Mouse (Mus musculus) right cerebral cortex, postnatal 14 days (tissue): ENCODE measurements at regions not wholly inside any gene's neighbourhood (a gene's known extent, or its start where the extent isn't known, plus 50 kb on each side); places are given as distances from the start of the nearest gene placed in this dataset.

Source experiments
- DNase-seq: peaks from one replicate; pipeline ENCODE4 v3.0.0; 2022

DNA sequence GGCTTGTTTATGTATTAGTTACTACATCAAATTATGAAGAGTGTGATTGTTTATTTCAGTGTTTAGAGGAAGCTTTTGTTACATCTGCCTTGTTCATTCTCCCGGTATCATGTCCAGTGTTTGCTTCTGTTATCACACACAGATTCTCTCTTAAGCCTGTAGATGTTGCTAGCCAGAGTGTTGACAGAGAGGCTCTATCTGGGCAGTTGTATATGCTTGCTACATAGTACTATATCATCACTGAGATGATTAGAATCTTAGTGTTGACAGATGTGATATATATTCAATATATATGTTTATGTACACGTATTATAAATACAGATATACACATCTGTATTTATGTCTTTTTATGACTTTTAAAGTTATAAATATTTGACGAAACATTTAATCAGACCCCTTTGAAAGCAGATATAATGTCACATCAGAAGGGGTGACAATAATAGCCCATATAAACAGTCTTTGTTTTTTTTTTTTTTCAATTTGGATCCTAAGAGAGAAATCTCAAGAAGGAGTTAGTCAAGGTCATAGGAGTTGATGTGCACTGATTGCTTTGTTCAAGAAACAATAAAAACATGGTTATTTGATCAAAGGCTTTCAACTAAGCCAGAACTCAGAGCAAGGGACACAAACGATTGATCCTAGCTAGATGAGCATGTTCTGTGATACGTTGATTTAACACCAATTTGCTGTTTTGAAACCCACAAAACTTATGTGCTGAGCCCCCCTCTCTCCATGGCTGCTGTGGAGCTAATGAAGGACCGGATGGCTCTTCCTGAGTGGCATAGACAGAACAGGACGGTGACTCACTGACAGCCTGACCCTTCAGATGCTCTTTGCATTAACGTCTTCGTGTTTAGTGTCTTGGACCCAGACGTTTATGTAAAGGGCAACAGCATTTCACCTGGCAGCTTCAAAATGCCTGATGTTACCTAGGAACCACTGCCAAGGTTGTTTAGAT, 352.8 kb upstream of the Arglu1 start:
- no peak for DNase-seq

DNA sequence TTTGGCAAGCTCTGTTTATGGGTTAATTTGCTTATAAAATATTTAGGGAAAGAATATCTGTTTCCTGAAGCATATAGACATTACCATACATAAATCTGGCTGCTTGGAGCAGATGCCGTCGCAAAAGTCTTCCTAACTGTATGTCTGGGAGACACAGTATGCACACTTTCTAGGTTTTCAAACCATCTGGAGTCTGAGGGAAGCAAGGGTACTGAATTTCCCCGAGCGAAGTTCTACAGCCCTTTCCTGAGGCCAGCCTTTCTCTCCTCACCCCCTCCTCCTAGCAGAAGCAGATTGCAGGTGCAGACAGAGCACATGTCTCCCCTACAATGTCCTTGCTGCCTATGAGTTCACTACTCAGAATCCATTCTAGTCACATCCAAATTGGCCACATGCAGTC, 338.8 kb upstream of the Arglu1 start:
- no peak for DNase-seq

DNA sequence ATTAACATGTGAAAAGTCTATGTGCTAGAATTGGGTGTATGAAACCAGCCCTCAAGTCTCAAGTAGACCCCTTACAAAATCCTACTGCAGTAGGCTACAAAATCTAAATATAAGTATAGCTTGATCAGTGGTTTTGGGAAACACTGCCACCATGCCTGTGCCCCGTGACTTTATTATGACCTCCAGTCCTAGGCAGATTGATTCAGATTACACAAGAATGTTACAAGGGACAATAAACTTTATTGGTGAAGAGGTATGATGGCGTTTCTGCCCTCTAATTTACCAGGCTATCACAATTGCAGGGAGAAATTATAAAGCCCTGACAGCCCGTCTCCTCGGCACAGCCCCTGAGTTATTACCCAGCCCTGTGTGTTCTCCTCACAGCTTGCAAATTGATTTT, 337.4 kb upstream of the Arglu1 start:
- DNase-seq, result no peak

DNA sequence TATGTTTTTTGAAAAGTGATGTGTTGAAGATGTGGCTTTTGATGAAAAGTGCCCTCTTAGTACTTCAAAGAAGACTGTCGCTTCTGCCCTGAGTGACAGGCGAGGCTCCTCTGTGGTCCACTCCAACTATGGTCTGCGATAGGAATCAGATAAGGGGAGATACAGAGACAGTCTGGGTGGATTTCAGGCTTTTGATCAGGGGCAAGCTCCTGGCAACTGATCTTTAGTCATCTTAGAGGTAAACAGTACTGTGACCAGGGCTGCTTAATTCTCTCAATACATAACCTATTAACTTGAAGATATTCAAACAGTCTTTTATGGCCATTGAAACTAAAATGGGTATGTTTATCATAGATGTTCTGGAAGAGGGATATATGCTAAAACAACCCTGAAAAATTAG, 335.6 kb upstream of the Arglu1 start:
- no peak for DNase-seq

DNA sequence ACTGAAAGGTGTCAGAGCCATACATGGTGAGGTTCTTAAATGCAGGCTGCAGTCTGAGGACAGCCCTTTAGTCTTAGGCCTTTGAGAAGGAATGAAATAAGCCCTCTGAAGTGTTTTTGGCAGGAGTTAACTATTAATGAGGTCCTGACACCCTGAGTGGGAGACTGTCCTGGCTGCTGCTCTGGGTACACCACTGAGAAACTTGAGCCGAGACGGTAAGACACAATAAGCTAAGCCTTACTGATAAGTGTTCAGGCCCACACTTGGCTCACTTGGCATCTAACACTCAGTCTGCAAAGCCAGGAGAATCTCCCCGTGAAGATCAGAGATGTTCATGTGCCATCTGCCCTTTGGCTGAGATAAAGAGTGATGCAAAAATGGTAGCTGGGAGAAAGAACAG, 335.1 kb upstream of the Arglu1 start:
- DNase-seq, result no peak

DNA sequence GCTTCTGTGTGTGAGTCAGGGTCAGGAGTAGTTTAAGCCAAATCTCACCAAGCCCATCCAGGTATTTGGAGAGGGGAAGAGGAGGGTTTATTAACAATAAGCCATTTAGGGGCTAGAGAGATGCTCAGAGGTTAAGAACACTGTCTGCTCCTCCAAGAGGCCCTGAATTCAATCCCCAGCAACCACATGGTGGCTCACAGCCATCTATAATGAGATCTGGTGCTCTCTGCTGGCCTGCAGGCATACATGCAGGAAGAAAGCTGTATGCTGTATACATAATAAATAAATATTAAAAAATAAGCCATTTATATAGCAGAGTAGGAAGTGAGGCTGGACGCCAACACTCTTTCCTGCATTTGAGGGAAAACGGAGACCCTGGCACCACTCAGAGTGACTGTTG, 330.4 kb upstream of the Arglu1 start:
- no peak for DNase-seq

DNA sequence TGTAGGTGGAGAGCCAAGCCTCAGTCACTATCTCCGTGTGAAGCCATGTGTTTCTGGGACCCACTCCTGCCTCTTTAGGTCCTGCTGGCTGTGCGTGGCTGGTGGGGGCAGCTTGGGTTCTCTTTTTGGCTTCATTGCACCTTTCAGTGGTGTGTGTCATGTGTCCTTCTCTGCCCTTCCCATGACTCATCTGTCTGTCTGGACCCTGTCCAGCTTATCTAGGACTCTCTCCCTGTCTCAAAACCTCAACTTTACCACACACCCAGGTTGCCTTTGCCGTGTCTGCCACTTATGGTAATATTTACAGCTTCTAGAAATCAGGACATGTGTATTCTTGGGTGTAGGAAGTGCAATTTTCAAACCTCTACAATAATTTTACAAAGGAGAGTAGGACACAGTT, 329.9 kb upstream of the Arglu1 start:
- no peak for DNase-seq

DNA sequence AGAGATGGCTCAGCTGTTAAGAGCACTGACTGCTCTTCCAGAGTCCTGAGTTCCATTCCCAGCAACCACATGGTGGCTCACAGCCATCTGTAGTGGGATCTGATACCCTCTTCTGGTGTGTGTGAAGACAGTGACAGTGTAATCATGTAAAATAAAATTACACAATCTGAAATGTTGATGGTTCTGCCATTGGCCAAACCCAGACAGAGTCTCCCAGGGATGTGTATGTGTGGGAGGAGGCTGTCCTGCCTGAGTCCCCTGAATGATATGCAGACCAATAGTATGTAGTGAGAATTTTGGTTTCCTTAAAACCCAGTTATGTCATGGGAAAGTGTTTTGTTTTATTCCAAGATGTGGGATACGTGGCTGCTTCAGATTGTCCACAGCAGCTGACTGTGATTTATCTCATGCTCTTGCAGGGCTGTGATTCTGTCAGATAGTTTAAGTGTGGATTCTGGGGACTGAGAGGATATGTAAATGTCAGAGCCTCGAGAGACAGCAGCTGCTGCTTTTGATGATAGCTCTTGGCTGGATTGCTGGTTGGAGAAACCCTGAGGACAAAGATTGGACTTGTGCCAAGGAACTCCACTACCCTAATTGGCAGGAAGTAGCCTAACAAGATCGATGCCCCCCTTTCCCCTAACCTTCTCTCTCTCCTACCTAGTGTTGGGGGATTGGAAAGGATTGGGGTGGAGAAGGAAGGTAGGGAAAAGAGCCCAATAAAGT, 321.6 kb upstream of the Arglu1 start:
- DNase-seq, result no peak

DNA sequence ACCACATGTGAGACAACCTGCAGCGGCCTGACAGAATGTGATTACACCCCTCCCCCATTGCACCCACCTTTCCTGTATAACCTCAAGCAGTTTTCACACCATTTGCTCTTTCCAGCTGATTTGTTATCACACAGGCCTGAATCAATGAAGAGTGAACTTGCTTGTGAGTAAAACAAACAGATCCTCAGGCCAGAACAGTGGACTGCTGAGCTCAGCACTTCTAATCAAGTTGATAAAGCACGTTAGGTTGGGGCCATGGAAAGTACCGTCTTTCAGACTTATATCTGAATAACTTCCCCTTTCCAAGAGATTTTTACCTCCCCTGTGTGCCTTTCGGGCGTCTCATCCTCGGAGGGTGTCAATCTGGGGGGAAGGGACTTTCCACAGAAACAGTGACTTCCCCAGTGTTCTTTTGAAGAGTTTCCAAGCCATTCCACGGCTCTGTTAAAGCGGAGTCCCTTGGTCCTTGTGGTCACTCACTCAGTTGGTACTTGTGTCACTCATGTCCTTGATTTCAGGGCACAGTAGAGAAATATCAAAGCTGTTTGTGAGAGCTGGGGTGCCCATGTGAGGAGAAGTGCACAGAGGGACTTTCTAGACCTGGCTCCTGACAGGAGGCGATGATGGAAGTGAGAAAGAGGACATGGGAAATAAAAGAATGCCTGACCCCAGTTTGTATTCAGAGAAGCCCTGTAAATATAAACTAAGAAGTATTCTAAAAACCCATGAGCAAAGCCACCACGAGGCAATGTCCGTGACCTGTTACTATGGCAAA, 317.9 kb upstream of the Arglu1 start:
- DNase-seq, result no peak

DNA sequence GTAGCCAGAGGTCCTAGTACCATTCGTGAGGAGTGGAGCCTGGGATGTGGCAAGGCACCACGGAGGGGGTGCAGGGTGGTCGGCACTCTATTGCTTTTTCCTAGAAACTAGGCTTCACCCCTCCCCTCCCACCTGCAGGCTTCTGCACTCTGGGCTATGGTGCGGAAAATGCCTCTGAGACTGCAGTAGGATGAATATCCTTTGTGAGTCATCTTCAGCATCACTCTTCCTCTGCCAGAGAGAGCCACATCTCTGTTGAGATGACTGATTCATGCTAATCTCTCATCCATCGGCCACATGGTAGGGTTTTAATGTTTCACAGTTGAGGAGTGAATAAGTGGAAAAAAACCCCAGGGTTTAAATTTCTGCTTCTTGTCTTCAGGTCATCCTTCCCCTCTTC, 309.6 kb upstream of the Arglu1 start:
- no peak for DNase-seq

DNA sequence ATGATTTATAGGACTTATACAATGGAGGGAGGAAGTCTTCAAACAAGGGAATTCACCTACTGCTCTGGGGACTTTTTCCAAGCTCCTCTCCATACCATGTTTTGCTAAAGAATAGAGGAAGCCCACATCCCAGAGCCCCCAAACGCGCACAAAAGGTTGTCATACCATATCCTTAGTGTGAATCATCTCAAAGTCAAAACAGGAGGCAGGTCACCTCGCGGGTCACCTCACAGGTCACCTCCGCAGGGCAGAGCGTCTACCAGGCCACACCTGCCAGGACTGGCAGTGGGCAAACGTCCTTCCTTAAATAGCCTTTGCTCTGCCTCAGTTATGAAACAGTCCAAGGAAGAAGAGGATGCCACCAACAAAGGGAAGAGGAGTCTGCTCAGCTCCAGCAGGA, 307.3 kb upstream of the Arglu1 start:
- no peak for DNase-seq

DNA sequence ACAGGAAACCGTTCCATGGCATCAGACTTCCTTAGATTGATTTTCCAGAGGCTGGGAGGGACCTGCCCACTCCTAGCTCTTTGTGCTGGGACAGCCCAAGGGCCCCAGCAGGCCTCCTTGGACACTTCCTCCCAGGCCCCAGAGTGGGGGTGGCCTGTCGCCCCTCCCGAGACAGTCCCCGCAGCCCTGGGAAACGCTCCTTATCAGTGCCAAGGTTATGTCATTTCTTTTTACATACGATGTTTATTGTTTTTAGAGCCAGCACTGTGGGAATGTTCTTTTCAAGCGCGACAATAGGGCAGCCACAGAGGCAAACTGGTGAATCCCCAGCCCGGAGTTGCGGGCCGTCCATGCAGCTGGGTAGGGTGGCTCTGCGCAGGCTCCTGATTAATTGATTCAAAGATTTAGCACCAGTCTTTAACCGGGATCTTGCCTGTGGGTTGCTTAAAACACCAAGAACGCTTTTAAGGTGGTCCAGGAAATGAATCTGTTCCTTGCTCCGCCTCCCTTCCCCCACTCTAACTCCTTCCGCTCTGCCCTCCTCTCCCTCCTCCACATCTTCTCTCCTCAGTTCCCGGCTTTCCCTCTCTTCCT, 304.4 kb upstream of the Arglu1 start:
- DNase-seq, result peak; percentile 29

DNA sequence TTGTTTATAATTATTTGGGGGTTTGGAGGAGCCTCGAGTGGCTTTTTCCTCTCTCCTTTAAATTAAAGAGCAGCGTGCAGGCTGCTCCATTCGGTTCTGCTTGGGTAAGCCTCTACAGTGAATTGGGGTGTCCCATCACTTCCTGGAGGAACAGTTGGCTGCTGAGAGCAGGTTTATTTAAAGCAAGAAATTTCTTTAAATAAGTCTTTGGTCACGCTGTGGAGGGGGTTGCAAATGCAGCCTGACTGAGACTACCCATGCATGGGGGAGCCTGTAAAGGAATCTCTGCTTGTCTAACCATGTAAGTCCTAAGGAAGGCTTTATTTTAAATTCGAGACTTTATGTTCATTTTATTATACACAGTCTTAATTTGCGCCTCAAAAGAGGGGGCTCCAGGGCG, 303.7 kb upstream of the Arglu1 start:
- DNase-seq, result no peak

DNA sequence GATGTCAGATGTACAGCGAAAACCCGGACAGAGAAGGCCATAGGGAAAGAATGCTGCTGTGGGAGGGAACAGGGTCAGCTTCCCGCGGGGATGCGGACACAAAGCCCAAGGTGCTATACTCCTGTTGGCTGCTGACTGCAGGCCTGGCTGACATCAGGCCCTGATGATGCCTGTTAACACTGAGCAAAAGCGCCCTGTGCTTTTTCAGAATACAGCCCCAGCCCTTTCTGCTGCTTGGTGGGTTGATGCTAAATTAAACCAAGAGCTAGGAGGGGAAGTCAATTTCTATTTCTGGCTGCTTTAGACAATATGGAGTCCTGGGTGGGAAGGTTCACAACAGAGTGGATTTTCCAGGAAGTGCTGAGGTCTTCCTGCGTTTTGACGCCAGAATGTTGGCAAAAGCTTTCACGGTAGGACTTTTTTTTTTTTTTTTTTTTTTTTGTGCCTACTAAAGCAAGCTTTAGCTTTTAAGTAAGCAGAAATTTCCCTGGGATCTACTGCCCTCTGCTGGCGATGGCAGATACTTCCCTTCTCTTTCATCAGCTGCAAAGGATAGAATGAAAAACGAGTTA, 302.2 kb upstream of the Arglu1 start:
- DNase-seq, result peak; percentile 91

DNA sequence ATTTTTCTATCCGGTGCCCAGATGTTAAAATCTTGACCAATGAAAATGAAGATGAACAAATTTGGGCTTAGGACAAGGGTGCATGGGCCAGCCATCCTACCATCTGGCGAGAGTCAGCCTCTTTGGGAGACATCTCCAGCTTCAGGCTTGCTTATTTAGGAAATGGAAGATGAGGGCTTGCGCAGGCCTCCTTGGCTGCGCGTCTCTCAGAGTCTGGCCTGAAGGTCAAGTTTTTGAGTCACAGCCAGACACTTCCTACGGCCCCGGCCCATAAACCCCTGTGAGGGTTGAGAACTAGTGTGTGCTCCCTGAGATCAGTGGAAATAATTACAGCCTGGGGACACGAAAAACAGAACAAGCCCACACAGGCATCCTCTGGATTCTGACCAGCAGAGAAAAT, 300.7 kb upstream of the Arglu1 start:
- no peak for DNase-seq

DNA sequence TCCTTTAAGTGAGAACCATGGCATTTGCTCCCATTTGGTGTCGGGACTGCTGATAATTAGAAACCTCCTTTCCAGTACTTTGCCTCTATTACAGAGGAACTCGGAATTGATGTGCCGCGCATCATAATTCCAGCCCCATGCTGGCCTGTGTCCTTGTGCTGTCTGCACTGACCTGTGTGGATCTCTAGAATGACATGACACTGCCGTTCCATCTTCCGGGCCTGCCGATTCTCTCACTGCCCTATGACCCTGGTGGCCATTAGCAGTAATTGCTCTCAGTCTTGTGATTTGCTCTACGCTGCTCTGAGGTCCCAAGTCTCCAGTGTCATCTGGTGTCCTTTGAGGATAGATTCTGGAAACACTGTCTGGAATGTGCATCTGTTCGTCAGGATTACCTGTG, 295.7 kb upstream of the Arglu1 start:
- no peak for DNase-seq

DNA sequence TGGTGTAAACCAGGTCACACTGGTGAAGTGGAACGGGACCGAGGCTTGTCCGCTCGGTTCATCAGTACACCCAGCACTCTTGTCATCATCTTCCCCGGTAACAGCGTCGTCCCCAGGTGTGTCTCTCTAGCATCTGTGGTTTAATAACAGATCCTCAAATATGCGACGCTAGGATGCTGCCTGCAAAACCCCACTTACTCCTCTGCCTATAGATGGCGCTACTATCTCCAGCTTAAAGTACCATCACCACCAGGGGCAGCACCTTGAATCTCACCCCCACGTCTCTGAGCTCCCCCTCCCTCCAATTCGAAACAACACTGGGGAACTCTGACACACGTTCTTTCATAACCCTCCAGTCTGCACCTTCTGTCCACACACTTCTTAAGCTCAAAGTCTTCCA, 295.1 kb upstream of the Arglu1 start:
- no peak for DNase-seq

DNA sequence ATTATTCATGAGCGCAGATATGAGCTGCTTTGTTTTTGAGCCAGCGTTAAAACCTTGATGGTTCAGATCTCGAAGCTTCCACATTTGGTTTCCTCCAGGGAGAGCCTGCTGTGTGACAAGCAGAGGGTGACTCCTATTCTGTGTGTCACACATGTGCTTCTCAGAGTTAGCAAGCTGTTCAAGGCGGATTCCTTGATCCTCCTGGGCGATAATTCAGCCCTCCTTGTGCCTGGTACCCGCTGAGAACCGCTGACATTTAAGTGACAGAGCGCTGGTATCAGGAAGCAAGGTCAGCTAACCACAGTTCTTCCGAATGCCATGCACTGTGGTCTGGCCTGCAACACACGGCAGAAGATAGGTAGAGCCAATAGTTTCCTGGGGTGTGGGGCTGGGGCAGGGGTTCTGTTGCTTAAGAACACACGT, 294.5 kb upstream of the Arglu1 start:
- DNase-seq, result no peak

DNA sequence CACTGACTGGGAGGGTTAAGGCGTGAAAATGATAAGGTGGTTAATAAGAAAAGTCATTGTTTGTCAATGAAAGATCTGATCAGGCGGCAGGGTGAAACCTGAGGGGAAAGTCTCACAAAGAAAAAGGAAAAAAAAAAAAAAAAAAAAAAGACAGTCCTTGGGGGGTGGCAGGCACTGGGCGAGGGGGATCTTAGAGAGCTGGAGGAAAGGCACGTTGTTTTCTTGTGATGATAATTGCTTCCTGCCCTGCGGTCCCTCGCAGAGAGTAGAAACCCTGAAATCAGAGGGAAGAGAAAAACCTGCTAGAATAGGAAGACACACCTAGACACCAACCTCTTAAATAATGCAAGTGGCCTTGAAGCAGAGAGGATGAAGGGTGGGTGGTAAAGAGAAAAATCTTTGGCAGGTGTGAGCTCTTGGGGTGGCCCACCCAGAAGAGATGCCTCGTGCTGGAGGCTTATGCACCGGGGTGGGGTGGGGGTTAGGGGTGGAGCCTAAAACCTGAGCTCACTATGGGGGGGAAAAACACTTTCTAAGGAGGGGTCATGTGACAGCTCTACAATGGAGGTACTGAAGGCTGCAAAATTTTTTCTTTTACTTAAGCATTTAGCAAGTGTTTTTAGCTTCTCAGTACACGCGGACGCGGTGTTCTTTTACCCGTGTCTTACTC, 294.0 kb upstream of the Arglu1 start:
- DNase-seq, result no peak

DNA sequence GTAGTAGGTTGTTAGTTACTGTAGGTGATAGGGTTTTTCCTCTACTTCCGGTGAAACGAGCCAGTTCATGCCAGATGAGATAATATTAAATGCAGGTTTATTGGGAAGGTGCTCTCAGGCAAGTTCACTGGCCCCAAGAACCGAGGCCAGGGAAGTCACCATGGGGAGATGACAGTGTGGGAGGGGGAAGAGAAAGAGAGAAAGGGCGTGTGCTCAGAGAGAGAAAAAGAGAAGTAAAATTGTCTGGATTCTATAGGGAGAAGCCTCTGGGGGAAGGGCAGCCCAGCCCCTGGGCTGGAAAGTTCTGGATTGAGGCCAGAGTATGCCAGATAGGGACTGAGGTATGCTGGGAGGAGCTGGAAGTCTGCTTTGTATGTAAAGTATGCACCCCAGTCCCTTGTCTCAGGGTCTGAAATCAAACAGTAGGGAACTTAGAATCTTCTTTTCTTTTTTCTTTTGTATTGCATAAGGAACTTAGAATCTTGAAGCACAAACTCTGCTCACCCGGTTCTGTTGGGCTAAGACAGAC, 292.9 kb upstream of the Arglu1 start:
- DNase-seq, result no peak

DNA sequence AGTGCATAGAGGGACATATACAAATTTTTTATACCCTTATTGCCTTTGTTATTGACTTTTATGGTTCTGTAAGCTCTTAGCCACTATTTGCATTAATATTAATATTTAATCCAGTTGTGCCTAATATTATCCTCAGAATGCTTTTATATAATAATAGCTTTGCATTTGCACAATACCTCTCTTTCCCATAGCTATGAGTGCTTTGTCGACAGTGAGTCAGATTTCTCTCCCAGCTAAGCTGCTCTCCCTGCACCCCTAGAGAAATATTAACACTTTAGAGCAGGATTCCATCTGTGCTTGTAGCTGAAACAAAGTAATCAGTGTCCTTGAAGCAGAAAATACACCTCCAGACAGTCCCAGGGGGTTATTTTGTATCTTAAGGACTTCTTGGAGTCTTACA, 288.6 kb upstream of the Arglu1 start:
- DNase-seq, result no peak

DNA sequence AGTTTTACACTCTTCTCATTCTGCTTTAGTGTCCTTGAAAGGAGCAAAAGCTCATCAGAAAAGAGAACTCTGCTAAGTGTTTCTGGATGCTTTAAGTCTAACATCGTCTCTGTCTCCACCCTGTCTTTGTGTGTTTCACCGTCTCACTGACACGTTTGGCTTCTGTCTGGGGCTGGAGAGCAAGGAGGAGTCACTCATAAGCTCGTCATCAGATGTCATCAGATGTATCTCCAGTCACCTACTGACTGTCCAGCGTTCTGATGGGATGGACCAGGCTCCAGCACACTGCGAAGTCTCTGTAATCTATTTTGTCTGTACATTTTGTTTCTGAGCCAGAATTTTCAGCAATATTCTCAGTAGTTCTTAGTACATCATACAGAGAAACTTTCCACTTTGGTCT, 283.4 kb upstream of the Arglu1 start:
- DNase-seq, result no peak
